Mouse (Mus musculus) olfactory bulb, adult 2 months (tissue): ENCODE results near the gene Lat. TPM values are rescaled to one million over a fixed set of nuclear protein-coding genes. Genes with fewer than 3 reads are reported as not detected.
A peak's percentile ranks its signal among the peaks of the same experiment; 100 is the strongest.
"Not testable (repeated sequence)": the region's sequence is repeated elsewhere in the genome, so short reads cannot be mapped to it uniquely, and the experiment has no call there.

ENCODE experiments used
- H3K27ac ChIP-seq: fragments of 200-500 bp; 2 replicates; pipeline ENCODE4 v1.5.1; 2012; ENCODE audit warnings: low read depth, low read length; ENCODE audit not compliant: insufficient read depth
- H3K4me1 ChIP-seq: fragments of 200-500 bp; 2 replicates; pipeline ENCODE4 v1.6.1; 2012; ENCODE audit warnings: low read length; ENCODE audit not compliant: control insufficient read depth, insufficient read depth
- H3K4me3 ChIP-seq: fragments of 200-500 bp; 2 replicates; pipeline ENCODE4 v1.5.1; 2012; ENCODE audit warnings: mild to moderate bottlenecking, low read depth, low read length, moderate library complexity; ENCODE audit not compliant: insufficient read depth
- CTCF ChIP-seq: fragments of 200-500 bp; IDR thresholded peaks from 2 replicates; pipeline ENCODE4 v1.5.1; 2012; ENCODE audit warnings: low read depth, mild to moderate bottlenecking, low read length, moderate library complexity; ENCODE audit not compliant: insufficient read depth
- POLR2A ChIP-seq: fragments of 200-500 bp; IDR thresholded peaks from 2 replicates; pipeline ENCODE4 v1.6.1; 2012; ENCODE audit warnings: mild to moderate bottlenecking, low read depth, low read length, moderate library complexity; ENCODE audit not compliant: insufficient read depth
- WGBS: fragments of 180-500 bp; shearing (Covaris S2); methylation state at CpG from one replicate; pipeline ENCODE4 v1.1.7; 2018; 5-methylcytosine and 5-hydroxymethylcytosine counted together
- polyA plus RNA-seq: library from polyadenylated mRNA; stranded (reverse); fragments of >200 nt; gene quantifications from 2 replicates; pipeline ENCODE4 v1.2.4, GENCODE M21; 2012; ENCODE audit warnings: low replicate concordance; ENCODE audit not compliant: missing spikeins, insufficient read depth, insufficient read length

The Lat gene
- 430 and 536 TPM in 2 replicates for polyA plus RNA-seq

GRCm38 (mm10) chr7:126369393-126369792 is at the start of gene Lat:
TSS of gene Lat (minus strand) at chr7:126369570.
- Histone ChIP-seq H3K4me3 (peak within 1 kb of the TSS; percentile 7; the same call in 1 of the 2 replicates), H3K27ac (no peak within 1 kb of the TSS), H3K4me1 (no peaks in the 10 kb centered on the region)
- 77% methylated on average over 13 of the region's 13 CpGs for WGBS
- TF ChIP-seq POLR2A (no peak), CTCF (no peak)

- no peaks in the 10 kb centered on the region for H3K4me1 ChIP-seq
- H3K27ac ChIP-seq = no peak overlapping the region
- no peak overlapping the region for H3K4me3 ChIP-seq
- TF ChIP-seq POLR2A (no peak), CTCF (no peak)
- WGBS = 56% methylated on average over 3 of the region's 3 CpGs
Measured at GRCm38 (mm10) chr7:126418496-126418895, 49.1 kb upstream of the Lat start.

- WGBS = 78% methylated on average over 4 of the region's 4 CpGs
- H3K4me3 ChIP-seq = no peak overlapping the region
- H3K4me1 ChIP-seq = no peaks in the 10 kb centered on the region
- TF ChIP-seq POLR2A (no peak), CTCF (no peak)
- no peak overlapping the region for H3K27ac ChIP-seq
Measured at GRCm38 (mm10) chr7:126417606-126418005, 48.2 kb upstream of the Lat start.

- Histone ChIP-seq H3K4me3 (no peak overlapping the region), H3K27ac (no peak overlapping the region), H3K4me1 (no peaks in the 10 kb centered on the region)
- WGBS = 48% methylated on average over 8 of the region's 8 CpGs
- no peak for TF ChIP-seq CTCF
- TF ChIP-seq POLR2A = no peak
Measured at GRCm38 (mm10) chr7:126417045-126417444, 47.7 kb upstream of the Lat start.

- H3K4me1 ChIP-seq = no peaks in the 10 kb centered on the region
- TF ChIP-seq CTCF (no peak), POLR2A (no peak)
- WGBS = 52% methylated on average over 2 of the region's 2 CpGs
- no peak overlapping the region for H3K27ac ChIP-seq
- H3K4me3 ChIP-seq = no peak overlapping the region
Measured at GRCm38 (mm10) chr7:126416615-126417014, 47.2 kb upstream of the Lat start.

- Histone ChIP-seq H3K4me3 (no peak within 1 kb of the TSS), H3K4me1 (no peaks in the 10 kb centered on the region), H3K27ac (no peak within 1 kb of the TSS)
- WGBS = 93% methylated on average over 6 of the region's 6 CpGs
- no peak for TF ChIP-seq POLR2A
- TF ChIP-seq CTCF = no peak
Measured at GRCm38 (mm10) chr7:126414725-126415124, 45.4 kb upstream of the Lat start, which contains the start of gene Cd19. TSS of gene Cd19 (minus strand) at chr7:126414889.

- TF ChIP-seq POLR2A = no peak
- H3K4me1 ChIP-seq = no peaks in the 10 kb centered on the region
Measured at GRCm38 (mm10) chr7:126411061-126411460, 41.7 kb upstream of the Lat start.

GRCm38 (mm10) chr7:126408686-126409085 is 39.3 kb upstream of the Lat start:
- Histone ChIP-seq H3K4me3 (no peak overlapping the region), H3K27ac (no peak overlapping the region), H3K4me1 (no peaks in the 10 kb centered on the region)
- TF ChIP-seq CTCF (no peak), POLR2A (no peak)
- WGBS = 75% methylated on average over 2 of the region's 2 CpGs

More at GRCm38 (mm10) chr7:126411061-126411460, 41.7 kb upstream of the Lat start:
- 87% methylated on average over 4 of the region's 4 CpGs for WGBS
- H3K27ac ChIP-seq = no peak overlapping the region
- H3K4me3 ChIP-seq = no peak overlapping the region

GRCm38 (mm10) chr7:126402518-126402917 is 33.1 kb upstream of the Lat start:
- not testable (repeated sequence) for H3K4me3 ChIP-seq, H3K4me1 ChIP-seq, H3K27ac ChIP-seq
- 81% methylated on average over 8 of the region's 8 CpGs for WGBS

GRCm38 (mm10) chr7:126399548-126399947 is 30.2 kb upstream of the Lat start:
- Histone ChIP-seq H3K4me1 (no peaks in the 10 kb centered on the region), H3K4me3 (no peak overlapping the region), H3K27ac (no peak overlapping the region)
- 8% methylated on average over 5 of the region's 5 CpGs for WGBS
- TF ChIP-seq POLR2A (no peak), CTCF (peak; percentile 62)
